Mouse (Mus musculus) G1E (cell line): Measurements from ENCODE around the gene Rhobtb1. TPM values are rescaled to one million over a fixed set of nuclear protein-coding genes. Genes with fewer than 3 reads are reported as not detected.

Experiments used
- ATAC-seq: 2 replicates; pipeline ENCODE4 v1.8.0; 2016; ENCODE audit warnings: mild to moderate bottlenecking; ENCODE audit not compliant: insufficient number of reproducible peaks, poor library complexity, low FRiP score, severe bottlenecking; ENCODE audit errors: extremely low read depth
- DNase-seq: peaks from one replicate; pipeline ENCODE4 v3.0.0; 2012; ENCODE audit warnings: low spot score
- H3K27me3 ChIP-seq: 2 replicates; pipeline ENCODE4 v1.6.1; 2012; ENCODE audit warnings: mild to moderate bottlenecking, low read length, inconsistent platforms; ENCODE audit not compliant: insufficient read depth
- H3K36me3 ChIP-seq: replicated peaks from 2 replicates; pipeline ENCODE3; 2012; ENCODE audit warnings: mild to moderate bottlenecking, inconsistent platforms
- H3K4me1 ChIP-seq: 2 replicates; pipeline ENCODE4 v1.6.1; 2012; ENCODE audit warnings: low read depth, low read length, inconsistent platforms, mixed read lengths; ENCODE audit not compliant: insufficient read depth
- H3K4me3 ChIP-seq: 2 replicates; pipeline ENCODE4 v1.5.1; 2012; ENCODE audit warnings: low read depth, mild to moderate bottlenecking, inconsistent platforms, low read length, moderate library complexity, mixed read lengths
- H3K9me3 ChIP-seq: replicated peaks from 2 replicates; pipeline ENCODE4 v1.6.1; 2012; ENCODE audit warnings: inconsistent platforms
- CTCF ChIP-seq: IDR thresholded peaks from 2 replicates; pipeline ENCODE4 v1.5.1; 2012; ENCODE audit warnings: low read depth, low read length, inconsistent platforms, mixed read lengths
- GATA1 ChIP-seq: IDR thresholded peaks from 2 replicates; pipeline ENCODE4 v1.6.1; 2012; ENCODE audit warnings: borderline replicate concordance, low read length, inconsistent platforms, mixed read lengths
- GATA2 ChIP-seq: IDR thresholded peaks from 2 replicates; pipeline ENCODE4 v1.6.1; 2012; ENCODE audit warnings: low read depth, low read length, inconsistent platforms, borderline replicate concordance
- POLR2AphosphoS5 ChIP-seq: IDR thresholded peaks from 2 replicates; pipeline ENCODE4 v1.6.1; 2012; ENCODE audit warnings: low read depth, low read length, inconsistent platforms; ENCODE audit not compliant: insufficient replicate concordance
- TAL1 ChIP-seq: conservative IDR thresholded peaks from 2 replicates; pipeline ENCODE4 v1.6.1; 2012; ENCODE audit warnings: low read depth, low read length, inconsistent platforms, mixed read lengths
- polyA plus RNA-seq: library from polyadenylated mRNA; stranded (reverse); fragments of >175 nt; gene quantifications from 2 replicates; pipeline ENCODE4 v1.2.3, GENCODE M21; 2012
- total RNA-seq, 2 experiments: library from RNA; stranded (forward) in 1 of 2; stranded (reverse) in 1 of 2; fragments of 200-1000 nt in 1 of 2; fragments of >200 nt in 1 of 2; fragmentation: Nextera tagmentation in 1 of 2; gene quantifications; 2 replicates each; pipeline ENCODE4 v1.2.3; 2014 to 2017

The Rhobtb1 gene
- total and polyA plus RNA-seq, 3 experiments: 0.05 TPM; not detected in 2

- peaks cover 54% of the 10 kb centered on the region for H3K9me3 ChIP-seq
- DNase-seq: no peak
- H3K27me3 ChIP-seq: no peaks in the 10 kb centered on the region
- TF ChIP-seq GATA1 (no peak), GATA2 (no peak), CTCF (no peak), POLR2AphosphoS5 (no peak), TAL1 (no peak)
- H3K4me3 ChIP-seq: no peak overlapping the region
- H3K4me1 ChIP-seq: no peaks in the 10 kb centered on the region
- no peaks in the 10 kb centered on the region for H3K36me3 ChIP-seq
- no peak for ATAC-seq
Measured at GRCm38 (mm10) chr10:69309109-69309508, 157.9 kb downstream of the Rhobtb1 start.

GRCm38 (mm10) chr10:69311867-69312266, 160.6 kb downstream of the Rhobtb1 start:
- Histone ChIP-seq H3K4me1 (no peaks in the 10 kb centered on the region), H3K4me3 (no peak overlapping the region), H3K9me3 (peaks cover 46% of the 10 kb centered on the region), H3K27me3 (no peaks in the 10 kb centered on the region), H3K36me3 (no peaks in the 10 kb centered on the region)
- no peak for TF ChIP-seq GATA2
- TF ChIP-seq TAL1: no peak
- no peak for TF ChIP-seq POLR2AphosphoS5
- no peak for TF ChIP-seq CTCF
- TF ChIP-seq GATA1: no peak
- DNase-seq (no peak), ATAC-seq (no peak)

GRCm38 (mm10) chr10:69313944-69314343, 162.7 kb downstream of the Rhobtb1 start:
- Histone ChIP-seq H3K4me3 (no peak overlapping the region), H3K4me1 (no peaks in the 10 kb centered on the region), H3K9me3 (peaks cover 40% of the 10 kb centered on the region), H3K36me3 (no peaks in the 10 kb centered on the region), H3K27me3 (no peaks in the 10 kb centered on the region)
- no peak for TF ChIP-seq POLR2AphosphoS5
- no peak for TF ChIP-seq GATA1
- TF ChIP-seq CTCF: no peak
- no peak for TF ChIP-seq TAL1
- no peak for TF ChIP-seq GATA2
- DNase-seq (no peak), ATAC-seq (no peak)

- TF ChIP-seq POLR2AphosphoS5 (no peak), CTCF (no peak), GATA2 (no peak), GATA1 (no peak), TAL1 (no peak)
- no peaks in the 10 kb centered on the region for H3K4me1 ChIP-seq
- no peak for ATAC-seq
- no peaks in the 10 kb centered on the region for H3K36me3 ChIP-seq
- no peaks in the 10 kb centered on the region for H3K27me3 ChIP-seq
- peaks cover 31% of the 10 kb centered on the region for H3K9me3 ChIP-seq
- no peak overlapping the region for H3K4me3 ChIP-seq
- DNase-seq: no peak
Measured at GRCm38 (mm10) chr10:69318514-69318913, 167.3 kb downstream of the Rhobtb1 start.

GRCm38 (mm10) chr10:69320667-69321518, 169.7 kb downstream of the Rhobtb1 start:
- no peak for DNase-seq
- no peak for TF ChIP-seq GATA1
- no peak for TF ChIP-seq TAL1
- no peak for TF ChIP-seq POLR2AphosphoS5
- no peak for TF ChIP-seq CTCF
- H3K4me3 ChIP-seq: no peak overlapping the region
- H3K36me3 ChIP-seq: no peaks in the 10 kb centered on the region
- peaks cover 20% of the 10 kb centered on the region for H3K9me3 ChIP-seq
- no peak for ATAC-seq
- H3K4me1 ChIP-seq: no peaks in the 10 kb centered on the region
- H3K27me3 ChIP-seq: no peaks in the 10 kb centered on the region

GRCm38 (mm10) chr10:69321519-69322035, 170.3 kb downstream of the Rhobtb1 start:
- Histone ChIP-seq H3K4me3 (no peak overlapping the region), H3K9me3 (peaks cover 15% of the 10 kb centered on the region), H3K27me3 (no peaks in the 10 kb centered on the region), H3K4me1 (no peaks in the 10 kb centered on the region), H3K36me3 (no peaks in the 10 kb centered on the region)
- ATAC-seq: no peak
- no peak for DNase-seq
- TF ChIP-seq GATA1 (no peak), CTCF (no peak), GATA2 (no peak), TAL1 (no peak), POLR2AphosphoS5 (no peak)

GRCm38 (mm10) chr10:69323986-69324385, 172.8 kb downstream of the Rhobtb1 start:
- Histone ChIP-seq H3K9me3 (peaks cover 11% of the 10 kb centered on the region), H3K27me3 (no peaks in the 10 kb centered on the region), H3K4me1 (no peaks in the 10 kb centered on the region), H3K4me3 (no peak overlapping the region), H3K36me3 (peaks cover 2% of the 10 kb centered on the region)
- DNase-seq: no peak
- TF ChIP-seq TAL1 (no peak), POLR2AphosphoS5 (no peak), GATA1 (no peak)
- ATAC-seq: no peak
